Mouse (Mus musculus) CH12.LX (cell line): ENCODE results near the gene Pla2r1. TPM values are rescaled to one million over a fixed set of nuclear protein-coding genes. Genes with fewer than 3 reads are reported as not detected.

Experiments used
- DNase-seq: peaks from one replicate; pipeline ENCODE4 v3.0.0-alpha.2; 2013; ENCODE audit errors: extremely low read depth
- H3K27ac ChIP-seq: 2 replicates; pipeline ENCODE4 v1.5.1; 2012; ENCODE audit warnings: low read depth, mild to moderate bottlenecking, control low read depth, moderate library complexity; ENCODE audit not compliant: insufficient read depth
- H3K27me3 ChIP-seq: replicated peaks from 2 replicates; pipeline ENCODE3; 2012; ENCODE audit warnings: inconsistent platforms
- H3K36me3 ChIP-seq, 2 experiments: replicated peaks in 1 of 2; 2 replicates each; pipeline versions ENCODE3 to v1.6.1; 2012; ENCODE audit warnings: inconsistent platforms in 1 of 2, low read length in 1 of 2, mild to moderate bottlenecking in 1 of 2, mixed read lengths in 1 of 2, moderate library complexity in 1 of 2; ENCODE audit not compliant: control insufficient read depth in 1 of 2, insufficient read depth in 1 of 2
- H3K4me1 ChIP-seq, 2 experiments: 2 replicates each; pipeline ENCODE4 v1.6.1; 2012; ENCODE audit warnings: inconsistent platforms in 1 of 2, moderate library complexity in 1 of 2; ENCODE audit not compliant: insufficient read depth in 2 of 2, control insufficient read depth in 1 of 2
- H3K4me2 ChIP-seq: 2 replicates; pipeline ENCODE4 v1.6.1; 2012; ENCODE audit warnings: low read depth, mild to moderate bottlenecking, control low read depth; ENCODE audit not compliant: poor library complexity, insufficient read depth, severe bottlenecking
- H3K4me3 ChIP-seq, 3 experiments: fragments of 150-350 bp in 1 of 3; sonication (generic) in 1 of 3; replicated peaks in 1 of 3; 2 replicates each; pipeline versions ENCODE3 to v1.5.1; 2011 to 2012; ENCODE audit warnings: low read depth in 2 of 3, low read length in 2 of 3, mild to moderate bottlenecking in 2 of 3, moderate library complexity in 2 of 3, control low read depth in 1 of 3, improper control_type of control experiment in 1 of 3, inconsistent platforms in 1 of 3, mixed read lengths in 1 of 3; ENCODE audit not compliant: poor library complexity in 1 of 3
- H3K79me2 ChIP-seq: replicated peaks from 2 replicates; pipeline ENCODE4 v1.6.1; 2012; ENCODE audit warnings: mild to moderate bottlenecking, moderate library complexity; ENCODE audit not compliant: control insufficient read depth, poor library complexity, insufficient read depth, severe bottlenecking; ENCODE audit errors: extremely low read depth
- H3K9ac ChIP-seq: 2 replicates; pipeline ENCODE4 v1.6.1; 2012; ENCODE audit warnings: low read depth, mild to moderate bottlenecking, control low read depth, moderate library complexity; ENCODE audit not compliant: insufficient read depth
- H3K9me3 ChIP-seq: replicated peaks from 2 replicates; pipeline ENCODE3; 2012; ENCODE audit warnings: low read length, inconsistent platforms, mixed read lengths
- CHD2 ChIP-seq: IDR thresholded peaks from 2 replicates; pipeline ENCODE4 v1.6.1; 2011; ENCODE audit warnings: low read length, improper control_type of control experiment
- E2F4 ChIP-seq: IDR thresholded peaks from 2 replicates; pipeline ENCODE4 v1.6.1; 2011; ENCODE audit warnings: low read depth, low read length, improper control_type of control experiment; ENCODE audit not compliant: insufficient replicate concordance
- EP300 ChIP-seq: IDR thresholded peaks from 2 replicates; pipeline ENCODE4 v1.6.1; 2011; ENCODE audit warnings: low read length, improper control_type of control experiment
- HCFC1 ChIP-seq: IDR thresholded peaks from 2 replicates; pipeline ENCODE4 v1.6.1; 2012; ENCODE audit warnings: low read depth, mild to moderate bottlenecking, inconsistent platforms, low read length, improper control_type of control experiment
- IRF4 ChIP-seq: IDR thresholded peaks from 2 replicates; pipeline ENCODE4 v1.6.1; 2014; ENCODE audit warnings: low read depth, mild to moderate bottlenecking, inconsistent platforms, low read length, improper control_type of control experiment
- JUN ChIP-seq: IDR thresholded peaks from 2 replicates; pipeline ENCODE4 v1.6.1; 2011; ENCODE audit warnings: low read depth, mild to moderate bottlenecking, low read length, improper control_type of control experiment, moderate library complexity; ENCODE audit not compliant: insufficient read depth
- JUND ChIP-seq: conservative IDR thresholded peaks from 2 replicates; pipeline ENCODE4 v1.6.1; 2011; ENCODE audit warnings: low read depth, low read length, improper control_type of control experiment
- KAT2A ChIP-seq: IDR thresholded peaks from 2 replicates; pipeline ENCODE4 v1.6.1; 2012; ENCODE audit warnings: low read length, improper control_type of control experiment, inconsistent platforms; ENCODE audit not compliant: insufficient replicate concordance
- MAZ ChIP-seq: IDR thresholded peaks from 2 replicates; pipeline ENCODE4 v1.6.1; 2012; ENCODE audit warnings: low read depth, mild to moderate bottlenecking, inconsistent platforms, low read length, improper control_type of control experiment, moderate library complexity
- MEF2A ChIP-seq: IDR thresholded peaks from 2 replicates; pipeline ENCODE4 v1.6.1; 2014; ENCODE audit warnings: low read depth, mild to moderate bottlenecking, inconsistent platforms, low read length, improper control_type of control experiment, borderline replicate concordance
- MXI1 ChIP-seq: IDR thresholded peaks from 2 replicates; pipeline ENCODE4 v1.6.1; 2011; ENCODE audit warnings: mild to moderate bottlenecking, low read depth, low read length, improper control_type of control experiment
- PAX5 ChIP-seq: IDR thresholded peaks from 2 replicates; pipeline ENCODE4 v1.6.1; 2012; ENCODE audit warnings: low read length, inconsistent platforms, mixed read lengths
- POLR2AphosphoS2 ChIP-seq: IDR thresholded peaks from 2 replicates; pipeline ENCODE4 v1.6.1; 2011; ENCODE audit warnings: low read depth, low read length, improper control_type of control experiment
- RAD21 ChIP-seq: IDR thresholded peaks from 2 replicates; pipeline ENCODE4 v1.6.1; 2011; ENCODE audit warnings: low read depth, mild to moderate bottlenecking, low read length, improper control_type of control experiment, moderate library complexity
- RCOR1 ChIP-seq: conservative IDR thresholded peaks from 2 replicates; pipeline ENCODE4 v1.6.1; 2012; ENCODE audit warnings: low read depth, mild to moderate bottlenecking, inconsistent platforms, low read length, improper control_type of control experiment
- SIN3A ChIP-seq: IDR thresholded peaks from 2 replicates; pipeline ENCODE4 v1.6.1; 2012; ENCODE audit warnings: low read length, improper control_type of control experiment, inconsistent platforms
- TBP ChIP-seq: conservative IDR thresholded peaks from 2 replicates; pipeline ENCODE4 v1.6.1; 2011; ENCODE audit warnings: low read depth, low read length, improper control_type of control experiment
- TCF12 ChIP-seq: IDR thresholded peaks from 2 replicates; pipeline ENCODE4 v1.6.1; 2014; ENCODE audit warnings: low read depth, mild to moderate bottlenecking, inconsistent platforms, low read length, improper control_type of control experiment
- UBTF ChIP-seq: IDR thresholded peaks from 2 replicates; pipeline ENCODE4 v1.6.1; 2012; ENCODE audit warnings: low read depth, mild to moderate bottlenecking, inconsistent platforms, low read length, improper control_type of control experiment, moderate library complexity
- USF1 ChIP-seq: IDR thresholded peaks from 2 replicates; pipeline ENCODE4 v1.6.1; 2014; ENCODE audit warnings: low read depth, mild to moderate bottlenecking, inconsistent platforms, low read length, improper control_type of control experiment
- USF2 ChIP-seq: conservative IDR thresholded peaks from 2 replicates; pipeline ENCODE4 v1.6.1; 2011; ENCODE audit warnings: low read depth, low read length, improper control_type of control experiment
- ZC3H11A ChIP-seq: IDR thresholded peaks from 2 replicates; pipeline ENCODE4 v1.6.1; 2012; ENCODE audit warnings: low read depth, mild to moderate bottlenecking, inconsistent platforms, low read length, improper control_type of control experiment
- ZKSCAN1 ChIP-seq: IDR thresholded peaks from 2 replicates; pipeline ENCODE4 v1.6.1; 2012; ENCODE audit warnings: low read depth, inconsistent platforms, low read length, improper control_type of control experiment, borderline replicate concordance
- ZNF384 ChIP-seq: IDR thresholded peaks from 2 replicates; pipeline ENCODE4 v1.6.1; 2012; ENCODE audit warnings: low read depth, low read length, improper control_type of control experiment, inconsistent platforms
- dilution Hi-C: fragments of 300-500 bp; cut with MboI; formaldehyde crosslinking; loops from 2 replicates; pipeline ENCODE4 v1.14.3; 2020; ENCODE audit warnings: low sequenced_read_pairs; ENCODE audit not compliant: extremely low pct_unique_long_range_greater_than_20kb, extremely low pct_ligation_motif_present
- in situ Hi-C: fragments of 300-500 bp; cut with MboI; formaldehyde crosslinking; loops from 3 replicates; pipeline ENCODE4 v1.14.3; 2019; ENCODE audit warnings: low sequenced_read_pairs, low pct_ligation_motif_present, low pct_unique_long_range_greater_than_20kb, mixed read lengths
- polyA plus RNA-seq: library from polyadenylated mRNA; unstranded; fragments of >175 nt; gene quantifications from 2 replicates; pipeline ENCODE4 v1.2.1, GENCODE M21; 2012; ENCODE audit warnings: low read depth; ENCODE audit not compliant: insufficient read length
- total RNA-seq, 2 experiments: library from RNA; depleted of rRNA; stranded (reverse); fragments of 300-350 nt in 1 of 2; fragments of >200 nt in 1 of 2; gene quantifications; 2 replicates each; pipeline ENCODE4 v1.2.3; 2012 to 2014

The Pla2r1 gene
- total and polyA plus RNA-seq, 3 experiments = not detected

GRCm38 (mm10) chr2:60532495-60532894 lies 20.6 kb downstream of the Pla2r1 start:
- no peak overlapping the region for H3K4me3 ChIP-seq
- H3K9me3 ChIP-seq = no peaks in the 10 kb centered on the region
- no peaks in the 10 kb centered on the region for H3K79me2 ChIP-seq
- dilution Hi-C loops (no loop called here), in situ Hi-C loops (no loop called here)
- DNase-seq = no peak
- TF ChIP-seq MXI1 = no peak
- no peak for TF ChIP-seq POLR2AphosphoS2
- no peak for TF ChIP-seq JUND
- no peak for TF ChIP-seq USF1
- no peak for TF ChIP-seq ZC3H11A
- TF ChIP-seq TCF12 = no peak
- TF ChIP-seq MEF2A = no peak
- TF ChIP-seq RCOR1 = no peak
- no peak for TF ChIP-seq JUN
- TF ChIP-seq MAZ = no peak
- TF ChIP-seq RAD21 = no peak
- no peak for TF ChIP-seq SIN3A
- TF ChIP-seq HCFC1 = no peak
- no peak for TF ChIP-seq USF2
- no peak for TF ChIP-seq KAT2A
- no peak for TF ChIP-seq TBP
- no peak for TF ChIP-seq CHD2
- no peak for TF ChIP-seq UBTF
- no peak for TF ChIP-seq E2F4
- no peak overlapping the region for H3K9ac ChIP-seq
- no peaks in the 10 kb centered on the region for H3K36me3 ChIP-seq
- no peaks in the 10 kb centered on the region for H3K27me3 ChIP-seq
- no peaks in the 10 kb centered on the region for H3K4me1 ChIP-seq
- no peak overlapping the region for H3K27ac ChIP-seq
- H3K4me2 ChIP-seq = no peak overlapping the region

- 0 out of 4 replicates have a peak, but pooled peaks cover 0 to 2% of the 10 kb centered on the region in 2 experiments for H3K4me1 ChIP-seq
- H3K9me3 ChIP-seq = no peaks in the 10 kb centered on the region
- dilution Hi-C loops = no loop called here
- H3K4me2 ChIP-seq = no peak overlapping the region
- no peaks in the 10 kb centered on the region for H3K36me3 ChIP-seq
- no peaks in the 10 kb centered on the region for H3K79me2 ChIP-seq
- TF ChIP-seq ZKSCAN1 (no peak), IRF4 (no peak), PAX5 (no peak), EP300 (no peak), ZNF384 (no peak)
- no peak for DNase-seq
- H3K9ac ChIP-seq = no peak overlapping the region
- in situ Hi-C loops = no loop called here
- no peak overlapping the region for H3K4me3 ChIP-seq
- no peak overlapping the region for H3K27ac ChIP-seq
- no peaks in the 10 kb centered on the region for H3K27me3 ChIP-seq
Measured at GRCm38 (mm10) chr2:60515817-60516216, 37.3 kb downstream of the Pla2r1 start.
